Mouse (Mus musculus) hindlimb bud, embryonic 11.5 days (tissue): Measurements from ENCODE around the gene Pafah1b3.
A peak's percentile ranks its signal among the peaks of the same experiment; 100 is the strongest.
"Not testable (repeated sequence)": the region's sequence is repeated elsewhere in the genome, so short reads cannot be mapped to it uniquely, and the experiment has no call there.

Source experiments
- DNase-seq: peaks from one replicate; pipeline ENCODE4 v3.0.0-alpha.2; 2012; ENCODE audit warnings: low read depth, low spot score; ENCODE audit errors: extremely low spot score

Gene Pafah1b3

DNA sequence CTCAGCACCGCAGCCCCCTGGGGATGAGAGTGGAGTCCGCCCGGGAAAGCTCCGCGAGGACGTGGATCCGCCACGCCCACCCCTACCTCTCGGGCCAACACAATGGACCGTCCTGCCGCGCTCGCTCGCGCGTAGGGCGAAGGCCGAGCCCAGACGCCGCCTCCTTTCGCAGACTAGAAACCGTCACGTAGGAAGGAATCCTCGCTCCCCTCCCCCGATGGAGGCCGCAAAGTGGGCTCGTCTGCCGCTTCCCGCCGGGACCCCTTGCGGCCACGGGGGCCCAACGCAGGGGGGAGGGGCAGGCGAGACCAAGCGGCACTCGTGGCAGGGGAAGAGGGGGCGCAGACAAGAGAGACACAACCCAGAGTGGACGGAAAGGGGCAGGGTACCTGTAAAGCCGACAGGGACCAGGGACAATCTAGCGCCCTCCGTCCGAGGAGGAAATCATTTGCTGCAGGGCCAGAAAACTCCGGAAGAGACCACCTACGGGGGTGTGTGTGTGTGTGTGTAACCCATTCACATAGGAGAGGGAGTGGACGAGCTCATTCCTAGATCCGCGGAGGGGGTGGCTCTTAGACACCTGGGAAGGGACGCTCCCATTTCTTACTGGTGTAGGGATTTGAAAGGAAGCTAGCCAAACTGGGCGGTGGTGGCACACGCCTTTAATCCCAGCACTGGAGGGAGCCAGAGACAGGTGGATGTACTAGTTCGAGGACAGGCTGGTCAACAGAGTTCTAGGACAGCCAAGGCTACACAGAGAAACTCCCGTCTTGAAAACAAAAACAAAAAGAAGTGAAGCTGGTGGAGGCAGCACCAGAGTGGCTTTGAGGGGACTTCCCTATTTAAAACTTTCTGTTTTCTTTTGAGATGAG, at the start of gene Pafah1b3:
Pafah1b3 (minus strand) TSS at position 533 of the 872 bp plus-strand sequence.
- peak; percentile 89 for DNase-seq

GRCm38 (mm10) chr7:25341000-25341784, 43.4 kb upstream of the Pafah1b3 start:
- no peak for DNase-seq

- DNase-seq = no peak
Observed at GRCm38 (mm10) chr7:25339329-25339728, 41.5 kb upstream of the Pafah1b3 start.

DNA sequence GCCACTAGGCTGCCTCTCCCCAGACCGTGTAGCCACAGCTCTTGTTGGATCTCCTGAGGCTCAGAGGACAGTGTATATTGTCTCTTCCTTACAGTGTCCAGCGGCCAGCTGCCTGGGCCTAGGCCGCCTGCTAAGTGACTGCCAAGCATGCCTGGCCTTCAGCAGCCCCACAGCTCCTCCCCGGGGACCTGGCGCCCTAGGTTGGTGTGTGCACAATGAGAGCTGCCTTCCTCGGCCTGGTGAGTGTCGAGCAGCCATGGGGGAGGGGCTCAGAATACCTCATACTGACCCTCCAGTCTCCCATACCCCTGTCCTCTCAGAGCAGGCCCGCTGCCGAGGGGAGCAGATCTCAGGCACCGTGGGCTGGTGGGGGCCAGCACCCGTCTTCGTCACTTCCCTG, 36.7 kb upstream of the Pafah1b3 start:
- no peak for DNase-seq

- DNase-seq = peak; percentile 41
Observed at GRCm38 (mm10) chr7:25333596-25334307, 36.0 kb upstream of the Pafah1b3 start.

- no peak for DNase-seq
Observed at GRCm38 (mm10) chr7:25326233-25326632, 28.4 kb upstream of the Pafah1b3 start.

- not testable (repeated sequence) for DNase-seq
Observed at GRCm38 (mm10) chr7:25325431-25325830, 27.6 kb upstream of the Pafah1b3 start.

GRCm38 (mm10) chr7:25323219-25323618, 25.4 kb upstream of the Pafah1b3 start:
- no peak for DNase-seq

GRCm38 (mm10) chr7:25322058-25322484, 24.3 kb upstream of the Pafah1b3 start:
- DNase-seq = peak; percentile 93

- no peak for DNase-seq
Observed at GRCm38 (mm10) chr7:25317446-25317999, 19.7 kb upstream of the Pafah1b3 start.

GRCm38 (mm10) chr7:25316532-25317445, 19.0 kb upstream of the Pafah1b3 start, which contains the start of gene Megf8:
Megf8 (plus strand) TSS chr7:25317164.
- DNase-seq = peak; percentile 100

GRCm38 (mm10) chr7:25315306-25316041, 17.7 kb upstream of the Pafah1b3 start:
- DNase-seq = no peak

- DNase-seq = no peak
Observed at GRCm38 (mm10) chr7:25314606-25315305, 17.0 kb upstream of the Pafah1b3 start.

GRCm38 (mm10) chr7:25313325-25313724, 15.5 kb upstream of the Pafah1b3 start:
- DNase-seq = no peak

GRCm38 (mm10) chr7:25311193-25311592, 13.4 kb upstream of the Pafah1b3 start:
- DNase-seq = no peak

DNA sequence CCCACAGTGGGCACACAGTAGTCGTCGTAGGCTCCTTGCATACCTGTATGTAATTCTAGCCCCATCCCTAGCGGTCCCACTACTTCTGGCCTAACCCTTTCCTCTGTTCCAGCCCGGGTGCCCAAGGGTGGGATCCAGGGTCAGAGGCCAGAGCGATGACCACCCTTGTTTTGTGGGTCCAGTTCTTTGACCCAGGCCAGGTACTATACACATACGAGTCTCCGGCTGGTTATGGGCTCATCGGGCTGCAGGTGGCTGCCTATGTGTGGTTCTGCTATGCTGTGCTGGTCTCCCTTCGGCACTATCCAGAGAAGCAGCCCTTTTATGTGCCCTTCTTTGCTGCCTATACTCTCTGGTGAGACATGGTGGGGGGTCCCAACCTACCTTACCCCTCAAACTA, 11.6 kb upstream of the Pafah1b3 start:
- no peak for DNase-seq

GRCm38 (mm10) chr7:25308702-25309318, 11.0 kb upstream of the Pafah1b3 start:
- no peak for DNase-seq

- DNase-seq = no peak
Observed at GRCm38 (mm10) chr7:25306614-25306996, 8.8 kb upstream of the Pafah1b3 start.
